Mouse (Mus musculus) heart, embryonic 13.5 days (tissue): Measurements from ENCODE around the gene St8sia1. TPM values are rescaled to one million over a fixed set of nuclear protein-coding genes. Genes with fewer than 3 reads are reported as not detected.

Experiments used
- ATAC-seq: fragments of 200-750 bp; cut with Nextera tagmentation; 2 replicates; pipeline ENCODE4 v1.8.0; 2017; ENCODE audit warnings: moderate TSS enrichment; ENCODE audit not compliant: insufficient number of reproducible peaks, low FRiP score, low TSS enrichment; ENCODE audit errors: extremely low read depth
- H3K27ac ChIP-seq: fragments of 300-500 bp; sonication (generic); replicated peaks from 2 replicates; pipeline ENCODE4 v1.5.1; 2015; ENCODE audit warnings: moderate library complexity, mild to moderate bottlenecking, inconsistent platforms
- H3K27me3 ChIP-seq: fragments of 300-500 bp; sonication (generic); replicated peaks from 2 replicates; pipeline ENCODE4 v1.6.1; 2015; ENCODE audit warnings: mild to moderate bottlenecking, inconsistent platforms
- H3K36me3 ChIP-seq: fragments of 300-500 bp; sonication (generic); 2 replicates; pipeline ENCODE4 v1.6.1; 2015; ENCODE audit warnings: mild to moderate bottlenecking, inconsistent platforms
- H3K4me1 ChIP-seq: fragments of 300-500 bp; sonication (generic); 2 replicates; pipeline ENCODE4 v1.6.1; 2015; ENCODE audit warnings: inconsistent platforms
- H3K4me2 ChIP-seq: fragments of 300-500 bp; sonication (generic); 2 replicates; pipeline ENCODE4 v1.6.1; 2015; ENCODE audit warnings: inconsistent platforms, mild to moderate bottlenecking, moderate library complexity
- H3K4me3 ChIP-seq: fragments of 300-500 bp; sonication (generic); 2 replicates; pipeline ENCODE4 v1.5.1; 2015; ENCODE audit warnings: moderate library complexity, mild to moderate bottlenecking, inconsistent platforms
- H3K9ac ChIP-seq: fragments of 300-500 bp; sonication (generic); 2 replicates; pipeline ENCODE4 v1.6.1; 2015; ENCODE audit warnings: inconsistent platforms, mild to moderate bottlenecking, moderate library complexity
- H3K9me3 ChIP-seq: fragments of 300-500 bp; sonication (generic); 2 replicates; pipeline ENCODE4 v1.6.1; 2016; ENCODE audit warnings: inconsistent platforms
- whole genome bisulfite sequencing: fragments of 180-500 bp; shearing (Covaris S2); methylation state at CpG from one replicate; pipeline ENCODE4 v1.1.7; 2015; ENCODE audit warnings: mixed read lengths; 5-methylcytosine and 5-hydroxymethylcytosine counted together
- polyA plus RNA-seq: library from polyadenylated mRNA; unstranded; fragments of >200 nt; fragmentation: Nextera tagmentation; extraction: Ambion mirVana; gene quantifications from 2 replicates; pipeline ENCODE4 v1.2.1, GENCODE M21; 2015

Gene St8sia1
- polyA plus RNA-seq, 1 experiment from 2014 or later, result 2.0 TPM

- ATAC-seq, result no peak
- no peaks in the 10 kb centered on the region for H3K4me1 ChIP-seq
Observed at GRCm38 (mm10) chr6:142953189-142953588, 11.1 kb downstream of the St8sia1 start.

GRCm38 (mm10) chr6:142952361-142952954 lies 11.8 kb downstream of the St8sia1 start:
- 89% methylated on average over 7 of the region's 7 CpGs for WGBS
- ATAC-seq, result no peak
- no peak overlapping the region for H3K4me3 ChIP-seq

More at GRCm38 (mm10) chr6:142953189-142953588, 11.1 kb downstream of the St8sia1 start:
- no peaks in the 10 kb centered on the region for H3K36me3 ChIP-seq
- no peaks in the 10 kb centered on the region for H3K9me3 ChIP-seq
- H3K27ac ChIP-seq, result no peak overlapping the region
- no peak overlapping the region for H3K4me3 ChIP-seq
- no peak overlapping the region for H3K4me2 ChIP-seq
- H3K9ac ChIP-seq, result no peak overlapping the region
- H3K27me3 ChIP-seq, result no peaks in the 10 kb centered on the region

GRCm38 (mm10) chr6:142951564-142952308 lies 12.5 kb downstream of the St8sia1 start:
- no peak overlapping the region for H3K4me3 ChIP-seq
- no peak for ATAC-seq
- no peaks in the 10 kb centered on the region for H3K4me1 ChIP-seq
- H3K27me3 ChIP-seq, result no peaks in the 10 kb centered on the region
- WGBS, result 73% methylated on average over 7 of the region's 7 CpGs
- no peaks in the 10 kb centered on the region for H3K9me3 ChIP-seq
- H3K9ac ChIP-seq, result no peak overlapping the region
- no peaks in the 10 kb centered on the region for H3K36me3 ChIP-seq
- no peak overlapping the region for H3K27ac ChIP-seq
- H3K4me2 ChIP-seq, result no peak overlapping the region

More at GRCm38 (mm10) chr6:142952361-142952954, 11.8 kb downstream of the St8sia1 start:
- Histone ChIP-seq H3K36me3 (no peaks in the 10 kb centered on the region), H3K9ac (no peak overlapping the region), H3K4me1 (no peaks in the 10 kb centered on the region), H3K27me3 (no peaks in the 10 kb centered on the region), H3K27ac (no peak overlapping the region), H3K9me3 (no peaks in the 10 kb centered on the region), H3K4me2 (no peak overlapping the region)

- ATAC-seq, result no peak
- WGBS, result 85% methylated on average over 11 of the region's 11 CpGs
Observed at GRCm38 (mm10) chr6:142950354-142950753, 13.9 kb downstream of the St8sia1 start.

GRCm38 (mm10) chr6:142948955-142949357 lies 15.3 kb downstream of the St8sia1 start:
- Histone ChIP-seq H3K4me1 (0 out of 2 replicates have a peak, but pooled peaks cover 6% of the 10 kb centered on the region), H3K27ac (no peak overlapping the region), H3K9ac (no peak overlapping the region), H3K9me3 (no peaks in the 10 kb centered on the region), H3K4me2 (no peak overlapping the region), H3K36me3 (no peaks in the 10 kb centered on the region), H3K4me3 (no peak overlapping the region), H3K27me3 (no peaks in the 10 kb centered on the region)
- no peak for ATAC-seq
- WGBS, result 65% methylated on average over 5 of the region's 5 CpGs

More at GRCm38 (mm10) chr6:142950354-142950753, 13.9 kb downstream of the St8sia1 start:
- no peak overlapping the region for H3K9ac ChIP-seq
- no peak overlapping the region for H3K27ac ChIP-seq
- H3K4me2 ChIP-seq, result no peak overlapping the region
- H3K9me3 ChIP-seq, result no peaks in the 10 kb centered on the region
- H3K27me3 ChIP-seq, result no peaks in the 10 kb centered on the region
- H3K36me3 ChIP-seq, result no peaks in the 10 kb centered on the region
- no peak overlapping the region for H3K4me3 ChIP-seq
- H3K4me1 ChIP-seq, result 0 out of 2 replicates have a peak, but pooled peaks cover 6% of the 10 kb centered on the region

- no peaks in the 10 kb centered on the region for H3K27me3 ChIP-seq
- no peak overlapping the region for H3K9ac ChIP-seq
- ATAC-seq, result no peak
- H3K27ac ChIP-seq, result no peak overlapping the region
- no peak overlapping the region for H3K4me3 ChIP-seq
- no peaks in the 10 kb centered on the region for H3K36me3 ChIP-seq
- H3K4me2 ChIP-seq, result no peak overlapping the region
- H3K4me1 ChIP-seq, result 0 out of 2 replicates have a peak, but pooled peaks cover 6% of the 10 kb centered on the region
- no peaks in the 10 kb centered on the region for H3K9me3 ChIP-seq
- WGBS, result 73% methylated on average over 6 of the region's 6 CpGs
Observed at GRCm38 (mm10) chr6:142947029-142947428, 17.2 kb downstream of the St8sia1 start.

- H3K27me3 ChIP-seq, result no peaks in the 10 kb centered on the region
- WGBS, result 56% methylated on average over 8 of the region's 8 CpGs
- ATAC-seq, result no peak
- H3K4me1 ChIP-seq, result 0 out of 2 replicates have a peak, but pooled peaks cover 6% of the 10 kb centered on the region
- H3K4me3 ChIP-seq, result no peak overlapping the region
- H3K4me2 ChIP-seq, result no peak overlapping the region
- H3K36me3 ChIP-seq, result no peaks in the 10 kb centered on the region
- H3K9ac ChIP-seq, result no peak overlapping the region
- no peak overlapping the region for H3K27ac ChIP-seq
- no peaks in the 10 kb centered on the region for H3K9me3 ChIP-seq
Observed at GRCm38 (mm10) chr6:142946069-142946871, 18.0 kb downstream of the St8sia1 start.

- no peaks in the 10 kb centered on the region for H3K36me3 ChIP-seq
- no peak overlapping the region for H3K27ac ChIP-seq
- no peak overlapping the region for H3K9ac ChIP-seq
- H3K4me1 ChIP-seq, result 0 out of 2 replicates have a peak, but pooled peaks cover 6% of the 10 kb centered on the region
- no peaks in the 10 kb centered on the region for H3K9me3 ChIP-seq
- no peak overlapping the region for H3K4me2 ChIP-seq
- H3K4me3 ChIP-seq, result no peak overlapping the region
- 56% methylated on average over 2 of the region's 2 CpGs for WGBS
- ATAC-seq, result no peak
- no peaks in the 10 kb centered on the region for H3K27me3 ChIP-seq
Observed at GRCm38 (mm10) chr6:142945461-142945860, 18.8 kb downstream of the St8sia1 start.

GRCm38 (mm10) chr6:142944470-142944869 lies 19.8 kb downstream of the St8sia1 start:
- no peaks in the 10 kb centered on the region for H3K27me3 ChIP-seq
- 87% methylated on average over 3 of the region's 3 CpGs for WGBS
- no peak overlapping the region for H3K9ac ChIP-seq
- no peaks in the 10 kb centered on the region for H3K9me3 ChIP-seq
- H3K4me3 ChIP-seq, result no peak overlapping the region
- H3K4me2 ChIP-seq, result no peak overlapping the region
- H3K36me3 ChIP-seq, result no peaks in the 10 kb centered on the region
- no peak overlapping the region for H3K27ac ChIP-seq
- no peak for ATAC-seq
- H3K4me1 ChIP-seq, result 0 out of 2 replicates have a peak, but pooled peaks cover 6% of the 10 kb centered on the region

- WGBS, result 76% methylated on average over 8 of the region's 8 CpGs
- H3K9ac ChIP-seq, result no peak overlapping the region
- H3K27me3 ChIP-seq, result no peaks in the 10 kb centered on the region
- H3K36me3 ChIP-seq, result no peaks in the 10 kb centered on the region
- no peak overlapping the region for H3K4me2 ChIP-seq
- no peak overlapping the region for H3K4me3 ChIP-seq
- no peak for ATAC-seq
- peaks cover 9% of the 10 kb centered on the region; the same call in 1 of the 2 replicates for H3K4me1 ChIP-seq
- H3K27ac ChIP-seq, result no peak overlapping the region
- no peaks in the 10 kb centered on the region for H3K9me3 ChIP-seq
Observed at GRCm38 (mm10) chr6:142943419-142943818, 20.8 kb downstream of the St8sia1 start.
